Mouse (Mus musculus) heart, postnatal 10 days (tissue): ENCODE measurements around the gene Gm20388. TPM values are rescaled to one million over a fixed set of nuclear protein-coding genes. Genes with fewer than 3 reads are reported as not detected.

Experiments used
- DNase-seq, 2 experiments: peaks; one replicate each; pipeline ENCODE4 v3.0.0; 2021
- intact Hi-C: fragments of 180-260 bp; cut with DNase I; formaldehyde crosslinking; loops from one replicate; pipeline ENCODE4 v1.15.1; 2025
- total RNA-seq, 2 experiments: library from RNA; stranded (reverse); gene quantifications; 2 replicates each; pipeline ENCODE4 v1.2.3; 2021

Gene Gm20388
- total RNA-seq, 2 experiments from 2014 or later: 2.0 to 2.2 TPM

DNA sequence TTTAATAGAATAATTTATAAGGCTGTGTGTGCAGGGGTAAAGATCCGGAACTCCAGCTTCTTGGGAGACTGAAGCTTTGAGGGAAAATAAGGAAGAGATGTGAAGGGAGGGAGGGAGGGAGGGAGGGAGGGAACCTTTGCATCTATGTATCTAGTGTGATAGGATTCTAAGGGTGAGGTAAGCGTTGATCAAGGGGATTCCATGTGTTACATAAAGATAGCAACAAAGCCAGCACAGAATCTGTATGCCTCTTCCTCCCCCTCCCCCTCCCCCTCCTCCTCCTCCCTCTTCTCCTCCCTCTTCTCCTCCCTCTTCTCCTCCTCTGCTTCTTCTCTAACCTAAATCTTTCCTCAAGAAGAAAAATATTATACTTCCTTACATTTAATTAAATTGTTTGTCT lies 3436.7 kb downstream of the Gm20388 start:
- DNase-seq: no peak
- intact Hi-C loops: no loop called here

DNA sequence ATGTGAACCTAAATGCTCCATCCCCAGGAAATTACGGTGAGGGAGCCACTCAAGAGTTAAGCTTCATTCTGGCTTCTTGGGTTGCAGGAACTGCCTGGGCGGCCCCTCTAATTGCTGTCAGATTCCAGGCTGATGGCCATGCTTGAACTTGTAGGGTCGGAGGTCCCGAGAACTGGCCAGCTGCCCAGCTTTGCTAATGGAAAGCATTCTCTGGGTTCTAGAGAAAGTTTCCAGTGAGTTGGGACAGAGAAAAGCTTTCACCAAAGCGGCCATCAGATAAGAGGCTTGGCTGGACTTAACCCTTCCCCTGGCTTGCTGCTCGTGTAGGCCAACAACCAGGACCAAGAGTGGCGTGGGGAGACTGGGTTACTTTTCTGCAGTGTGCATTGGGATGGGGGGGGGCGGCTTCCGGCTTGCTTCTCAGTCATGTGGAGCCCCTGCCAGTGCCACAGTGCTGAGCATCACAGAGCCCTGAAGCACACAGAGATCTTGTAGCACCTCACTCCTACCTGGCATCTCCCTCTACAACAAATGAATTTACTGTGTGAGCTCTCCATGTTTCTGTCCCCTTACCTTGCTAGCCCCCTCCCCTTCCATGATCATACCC lies 3437.7 kb downstream of the Gm20388 start:
- intact Hi-C loops: no loop called here

DNA sequence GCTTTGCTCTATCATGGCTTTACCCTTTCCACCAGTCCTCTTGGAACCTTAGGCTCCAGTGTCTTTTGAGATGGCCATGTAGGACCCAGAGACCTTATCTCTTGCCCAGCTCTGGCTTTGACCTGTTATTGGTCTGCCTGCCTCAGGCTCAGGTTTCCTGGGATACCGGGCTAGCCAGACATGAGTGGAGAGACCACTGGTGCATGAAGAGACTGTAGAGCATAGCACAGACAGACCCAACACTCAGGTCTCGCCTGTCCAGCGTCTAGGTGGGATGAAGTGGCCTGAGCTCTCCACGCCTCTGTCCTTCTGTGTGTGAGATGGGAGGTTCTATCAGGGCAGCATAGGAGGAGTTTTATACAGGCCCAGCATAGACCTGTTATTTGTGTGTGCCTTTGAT lies 3438.4 kb downstream of the Gm20388 start:
- DNase-seq: no peak
- intact Hi-C loops: no loop called here

More for the DNA sequence above, 3437.7 kb downstream of the Gm20388 start:
- peak; percentile 77 to 81 for DNase-seq

DNA sequence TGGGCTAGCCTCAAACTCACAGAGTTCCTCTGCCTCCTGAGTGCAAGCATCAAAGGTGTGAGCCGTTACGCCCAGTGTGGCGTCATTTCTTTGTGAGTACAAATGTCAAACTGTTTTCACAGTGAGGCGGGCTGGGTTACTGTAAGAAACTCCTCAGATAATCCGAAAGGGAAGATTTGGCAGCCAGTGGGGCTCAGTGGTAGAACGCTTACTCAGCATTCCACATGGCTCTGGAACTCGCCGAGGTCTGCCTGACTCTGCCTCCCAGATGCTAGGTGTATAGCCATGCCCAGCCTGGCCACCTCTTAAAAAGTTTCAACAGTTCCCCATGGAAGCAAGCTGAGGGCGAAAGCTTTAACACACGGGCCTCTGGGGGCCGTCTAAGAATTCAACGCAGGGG lies 3441.5 kb downstream of the Gm20388 start:
- DNase-seq: no peak
- intact Hi-C loops: no loop called here

DNA sequence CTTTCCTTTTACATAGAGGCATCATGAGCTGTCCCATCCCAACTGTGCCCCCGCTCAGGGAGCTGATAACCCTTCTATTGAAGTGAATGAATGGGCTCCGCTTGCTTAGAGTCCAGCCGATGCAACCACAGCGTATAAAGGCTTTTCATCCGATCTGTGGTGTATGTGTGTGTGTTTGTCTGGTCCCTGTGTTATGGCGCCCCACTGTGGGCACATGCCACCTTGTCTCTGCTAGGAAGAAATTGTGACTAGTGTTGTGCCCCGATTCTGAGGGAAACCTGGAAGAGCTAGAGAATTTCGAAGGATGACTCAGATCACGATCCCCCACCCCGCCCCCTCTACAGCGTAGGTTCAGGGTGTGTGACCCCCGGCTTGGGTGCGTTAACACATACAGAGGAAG lies 3442.1 kb downstream of the Gm20388 start:
- intact Hi-C loops: no loop called here
- peak; percentile 36 to 41 for DNase-seq

DNA sequence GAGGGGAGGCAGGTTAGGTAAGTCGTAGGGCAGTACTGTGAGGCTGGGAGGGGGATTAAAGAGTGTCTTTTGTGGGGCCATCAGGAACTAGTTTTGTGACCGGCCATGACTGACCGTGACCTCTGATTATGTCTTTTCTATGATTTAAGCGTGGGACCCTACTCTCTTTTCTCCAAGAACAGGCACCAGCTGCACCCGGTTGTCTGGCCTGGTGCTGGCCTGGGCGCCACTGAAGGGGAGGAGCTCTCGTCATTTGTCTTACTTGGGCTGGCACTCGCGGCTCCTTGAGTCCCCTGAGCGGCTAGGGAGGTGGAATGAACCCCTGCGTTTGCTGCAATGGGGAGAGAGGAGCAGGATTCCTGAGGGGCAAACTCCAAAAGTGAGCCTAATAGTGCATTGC lies 3442.6 kb downstream of the Gm20388 start:
- intact Hi-C loops: no loop called here
- DNase-seq: no peak

DNA sequence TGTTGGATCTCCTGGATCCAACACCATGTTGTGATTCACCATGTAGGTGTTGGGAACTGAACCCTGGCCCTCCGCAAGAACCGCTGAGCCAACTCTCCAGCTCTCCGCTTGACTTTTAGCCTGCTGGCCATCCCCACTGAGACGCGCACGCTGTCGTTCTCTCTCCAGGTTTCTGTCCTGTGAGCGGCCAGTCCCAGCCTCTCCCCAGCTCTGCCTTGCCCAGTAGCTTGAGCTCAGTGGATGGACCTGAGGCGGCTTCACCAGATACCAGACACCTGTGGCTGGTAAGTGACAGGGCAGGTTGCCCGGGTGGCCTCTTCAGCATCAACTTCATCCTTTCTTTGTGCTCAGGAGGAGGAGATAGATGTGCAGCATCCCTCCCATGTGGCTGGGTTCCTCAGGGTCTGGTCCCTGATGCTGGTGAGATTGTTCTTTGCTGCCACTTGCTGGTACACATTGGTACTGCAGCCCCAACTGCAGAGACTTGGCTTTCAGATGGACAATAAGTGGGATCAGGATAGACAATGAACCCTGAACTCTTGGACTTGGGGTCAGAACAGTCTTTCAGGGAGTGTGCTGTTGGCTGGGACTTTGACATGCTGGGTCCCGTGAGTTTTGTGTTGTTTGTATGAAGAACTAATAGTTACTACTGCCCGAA lies 3450.6 kb downstream of the Gm20388 start:
- DNase-seq: peak; percentile 77 to 89
- intact Hi-C loops: loop anchor here (1.0 kb wide), 1 partner anchor 42 kb away; no protein-coding TSS in a partner anchor

DNA sequence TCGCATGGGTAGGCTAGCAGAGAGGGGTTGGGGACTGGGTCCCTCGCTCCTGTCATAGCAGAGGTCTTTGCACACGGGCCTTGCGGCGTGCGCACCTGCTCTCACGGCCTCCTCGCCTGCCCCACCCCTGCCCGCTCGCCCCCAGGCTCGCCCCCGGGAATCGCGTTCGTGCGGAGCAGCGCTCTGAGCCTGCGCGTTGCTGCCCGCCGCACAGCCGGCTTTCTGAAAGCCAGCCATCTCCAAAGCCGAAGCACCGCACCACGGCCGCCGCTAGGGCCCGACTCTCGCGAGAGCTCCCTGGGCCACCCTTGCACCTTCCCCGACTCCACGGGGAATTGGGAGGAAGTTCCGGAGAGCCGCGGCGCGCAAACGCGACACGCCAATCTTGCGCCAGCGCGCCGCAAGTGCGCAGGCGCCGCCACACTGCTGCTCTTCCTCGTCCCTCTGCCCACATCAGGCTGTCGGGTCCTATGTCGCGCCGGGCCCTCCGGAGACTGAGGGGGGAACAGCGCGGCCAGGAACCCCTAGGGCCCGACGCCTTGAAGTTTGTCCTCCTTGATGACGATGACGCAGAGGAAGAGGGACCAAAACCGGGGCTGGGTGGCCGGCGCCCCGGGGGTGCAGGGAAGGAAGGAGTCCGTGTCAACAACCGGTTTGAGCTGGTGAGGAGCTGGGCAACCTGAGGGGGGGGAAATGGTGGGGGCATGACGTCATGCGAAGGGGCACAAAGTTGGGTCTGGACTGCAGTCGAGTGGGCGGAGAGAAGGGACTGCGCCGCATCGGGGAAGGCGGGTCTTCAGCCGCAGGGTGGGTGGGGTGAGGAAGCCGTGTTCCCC lies 3463.0 kb downstream of the Gm20388 start, which contains the start of gene Tcf25:
Tcf25 (plus strand) TSS at position 351 of the 836 bp plus-strand sequence.
- intact Hi-C loops: loop anchor here (2.0 kb wide), 1 partner anchor 69 kb away; no protein-coding TSS in a partner anchor

DNA sequence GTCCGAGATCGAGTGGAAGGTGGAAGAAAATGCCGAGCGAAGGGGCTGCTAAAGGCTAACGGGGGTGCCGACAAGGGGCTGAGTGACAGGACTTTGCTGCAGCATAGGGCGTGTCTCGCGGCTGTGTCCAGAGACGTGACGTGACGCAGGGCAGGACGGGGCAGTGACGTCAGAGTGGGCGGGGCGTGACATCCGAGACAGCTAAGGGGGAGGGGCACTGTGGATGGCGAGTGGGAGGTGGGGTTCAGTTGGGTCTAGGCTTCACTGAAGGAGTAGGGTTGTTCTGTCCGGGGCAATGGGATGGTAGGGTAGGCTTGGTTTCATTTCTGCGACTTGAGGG lies 3463.6 kb downstream of the Gm20388 start:
- peak; percentile 95 to 97 for DNase-seq
- intact Hi-C loops: loop anchor here (2.0 kb wide), 1 partner anchor 69 kb away; no protein-coding TSS in a partner anchor

More for the DNA sequence above, 3463.0 kb downstream of the Gm20388 start, which contains the start of gene Tcf25:
- DNase-seq: peak; percentile 97

DNA sequence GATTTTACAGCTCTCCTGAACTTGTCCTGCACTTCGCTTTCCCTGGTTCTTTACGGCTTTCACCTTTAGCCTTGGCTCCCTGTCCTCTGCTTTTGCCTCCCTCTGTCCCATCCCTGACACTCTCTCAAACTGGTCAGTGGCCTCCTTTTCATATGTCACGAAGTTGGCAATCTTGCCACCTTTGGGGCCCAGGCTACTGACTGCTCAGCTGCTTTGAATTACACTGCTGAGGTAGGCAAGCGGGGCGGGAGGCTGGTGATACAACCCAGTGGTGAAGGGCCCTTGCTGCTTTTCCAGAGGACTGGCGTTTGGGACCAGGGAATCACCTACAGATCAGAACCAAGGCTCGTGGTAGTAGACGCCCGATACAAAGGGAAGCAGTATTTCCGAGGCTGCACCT lies 3465.1 kb downstream of the Gm20388 start:
- intact Hi-C loops: loop anchor here (2.0 kb wide), 1 partner anchor 67 kb away; no protein-coding TSS in a partner anchor
- no peak for DNase-seq

DNA sequence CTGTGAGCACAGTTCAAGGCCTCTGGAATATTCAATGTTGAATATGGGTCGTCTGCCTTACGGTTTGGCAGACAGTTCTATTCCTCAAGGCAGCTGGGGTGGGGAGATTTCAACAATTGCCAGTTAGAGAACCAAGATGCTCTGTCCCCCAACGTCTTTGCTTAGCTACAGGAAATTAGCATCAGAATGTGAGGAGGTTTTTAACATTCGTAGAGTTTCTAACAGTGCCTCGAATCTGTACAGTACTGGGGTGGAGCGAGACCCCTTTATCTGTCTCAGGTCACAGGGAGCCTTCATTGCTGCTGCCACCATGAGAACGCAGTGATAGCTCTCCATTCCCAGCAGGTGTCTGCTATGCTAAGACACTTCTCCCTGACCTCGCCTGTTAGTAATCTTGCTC lies 3465.5 kb downstream of the Gm20388 start:
- intact Hi-C loops: no loop called here
- no peak for DNase-seq

DNA sequence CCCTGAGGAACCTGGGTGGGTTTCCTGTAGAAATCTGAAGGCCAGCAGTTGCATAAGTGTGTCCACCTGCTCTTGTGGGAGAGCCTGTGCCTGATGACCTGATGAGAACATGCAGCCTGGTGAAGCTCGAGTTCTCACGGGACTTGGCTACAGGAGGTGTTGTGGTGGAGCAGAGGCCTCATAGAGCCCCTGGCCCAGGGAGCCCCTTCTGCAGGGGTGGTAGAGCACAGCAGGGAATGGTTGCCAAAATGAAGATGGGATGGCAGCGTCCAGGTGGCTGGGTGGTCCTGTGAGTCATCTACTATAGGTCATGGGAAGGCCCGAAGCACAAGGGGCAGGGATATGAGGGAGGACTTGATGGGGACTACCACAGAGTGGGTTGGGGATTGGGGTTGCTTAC lies 3471.1 kb downstream of the Gm20388 start:
- intact Hi-C loops: no loop called here
- no peak for DNase-seq

DNA sequence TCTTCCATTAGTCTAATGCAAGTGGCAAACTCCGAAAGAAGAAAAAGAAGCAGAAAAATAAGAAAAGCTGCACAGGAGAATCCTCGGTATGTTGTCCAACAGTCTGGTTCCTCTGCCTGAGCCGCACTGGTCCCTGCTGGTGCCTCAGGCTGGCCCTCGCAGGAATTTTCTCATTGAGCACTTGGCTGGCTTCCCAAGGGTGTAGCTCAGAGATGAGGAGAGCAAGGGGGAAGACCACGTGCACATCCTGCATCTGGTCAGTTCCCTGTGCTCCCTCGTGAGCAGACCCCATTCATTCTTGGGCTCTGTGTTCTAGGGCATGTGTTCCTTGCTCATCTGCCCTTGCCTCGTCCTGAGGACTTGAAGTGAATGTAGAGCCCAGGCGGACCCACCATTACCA lies 3471.9 kb downstream of the Gm20388 start:
- intact Hi-C loops: no loop called here
- DNase-seq: no peak

DNA sequence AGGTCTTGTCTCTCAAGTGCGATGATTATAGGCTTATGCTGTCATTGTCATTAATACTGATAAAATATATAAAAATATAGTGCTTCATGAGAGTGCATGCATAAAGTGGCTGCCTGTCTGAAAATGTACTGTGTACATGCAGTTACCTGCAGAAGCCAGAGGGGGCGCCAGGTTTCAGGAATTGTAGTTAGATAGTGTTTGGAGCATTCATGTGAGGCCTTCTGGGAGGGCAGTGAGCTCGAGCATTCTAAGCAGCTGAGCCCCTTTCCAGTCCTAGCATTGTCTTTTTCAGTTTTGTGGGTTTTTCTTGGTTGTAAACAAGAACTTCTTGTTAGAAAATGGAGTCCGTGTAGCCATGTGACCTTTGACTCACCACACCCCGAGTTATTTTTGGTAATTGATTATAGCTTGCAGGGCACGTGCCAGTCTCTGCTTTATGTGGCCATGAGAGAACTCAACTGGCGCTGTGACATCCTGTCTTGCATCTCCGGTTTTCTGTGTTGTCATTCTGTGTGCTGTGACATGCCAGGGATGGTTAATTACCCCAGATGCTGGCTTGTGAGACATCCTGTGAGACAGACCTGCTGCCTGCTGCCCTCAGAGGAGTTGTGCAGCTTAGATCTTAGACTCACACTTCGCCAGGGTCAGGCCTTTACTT lies 3474.4 kb downstream of the Gm20388 start:
- peak in 1 of 2 experiments; percentile 55 for DNase-seq
- intact Hi-C loops: no loop called here

DNA sequence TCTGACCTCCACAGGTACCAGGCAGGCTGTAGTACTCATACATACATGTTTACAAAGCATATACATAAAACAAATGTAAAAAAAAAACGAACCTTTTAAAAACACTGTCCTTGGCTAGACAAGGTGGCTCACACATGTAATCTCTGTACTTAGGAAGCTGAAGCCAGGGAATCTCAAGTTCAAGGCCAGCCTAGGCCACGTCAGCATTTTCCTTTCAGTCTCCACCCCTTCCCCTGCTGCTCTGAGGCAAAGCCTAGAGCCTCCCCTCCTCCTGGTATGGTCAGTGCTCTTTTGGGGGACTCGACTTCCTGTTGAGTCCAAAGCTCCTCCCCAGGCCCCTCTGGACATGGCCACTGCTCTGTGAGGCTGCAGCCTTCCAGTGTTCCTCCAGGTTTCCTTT lies 3476.4 kb downstream of the Gm20388 start:
- DNase-seq: no peak
- intact Hi-C loops: no loop called here

DNA sequence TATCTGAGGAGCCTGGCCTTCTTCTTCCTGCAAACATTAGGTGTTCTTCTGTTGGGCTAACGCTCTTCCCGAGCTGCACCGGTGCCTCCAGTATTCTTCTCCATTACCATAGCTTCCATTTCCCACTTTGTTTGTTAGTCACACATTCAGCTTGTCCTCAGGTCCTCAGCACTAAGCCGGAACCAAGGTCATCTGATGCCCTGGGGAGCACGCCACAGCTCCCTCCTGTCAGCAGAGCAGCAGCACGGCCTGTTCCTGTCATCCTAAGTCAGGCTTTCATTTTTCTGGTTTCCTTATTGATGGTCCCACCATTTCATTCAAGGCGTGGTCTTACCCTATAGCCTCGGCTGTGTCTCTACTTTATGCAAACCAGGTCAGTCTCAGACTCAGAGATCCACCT lies 3477.2 kb downstream of the Gm20388 start:
- intact Hi-C loops: no loop called here
- DNase-seq: no peak

DNA sequence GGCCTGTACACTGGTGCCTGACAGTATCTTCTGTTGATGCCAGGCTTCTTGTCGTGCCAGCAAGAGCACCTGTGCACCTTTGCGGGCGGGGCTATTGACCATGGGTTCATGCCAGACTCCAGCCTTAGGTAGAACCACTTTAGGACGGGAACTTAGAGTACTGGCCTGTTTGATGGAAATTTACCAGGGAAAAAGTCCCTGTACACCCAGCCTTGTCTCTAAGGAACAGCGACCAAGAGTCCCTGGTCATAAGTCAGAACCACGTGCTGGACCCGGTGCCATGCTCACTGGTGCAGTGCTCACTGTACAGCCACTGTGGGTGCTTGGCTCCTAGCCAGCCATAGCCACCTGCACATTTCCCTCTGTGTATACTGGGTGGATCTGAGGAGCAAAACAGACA lies 3478.4 kb downstream of the Gm20388 start:
- intact Hi-C loops: no loop called here

DNA sequence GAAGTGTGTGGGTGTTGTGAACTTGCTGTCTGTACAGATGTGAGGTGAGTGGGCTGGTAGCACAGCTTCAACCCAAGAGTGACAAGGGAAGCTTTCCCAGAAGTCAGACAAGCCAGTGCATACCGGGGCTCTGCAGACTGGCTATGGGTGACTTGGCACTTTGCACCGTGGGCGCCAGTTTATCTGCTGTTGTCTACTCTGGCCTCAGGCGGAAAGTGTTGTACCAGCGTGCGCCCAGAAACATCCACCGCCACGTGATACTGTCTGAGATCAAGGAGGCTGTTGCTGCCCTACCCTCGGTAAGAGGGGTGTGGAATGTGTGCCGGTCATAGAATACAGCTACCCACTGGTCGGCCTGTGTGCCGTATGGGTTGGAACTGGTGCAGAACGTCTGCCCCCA lies 3487.7 kb downstream of the Gm20388 start:
- intact Hi-C loops: no loop called here
- peak in 1 of 2 experiments; percentile 35 for DNase-seq

More for the DNA sequence above, 3478.4 kb downstream of the Gm20388 start:
- no peak for DNase-seq

DNA sequence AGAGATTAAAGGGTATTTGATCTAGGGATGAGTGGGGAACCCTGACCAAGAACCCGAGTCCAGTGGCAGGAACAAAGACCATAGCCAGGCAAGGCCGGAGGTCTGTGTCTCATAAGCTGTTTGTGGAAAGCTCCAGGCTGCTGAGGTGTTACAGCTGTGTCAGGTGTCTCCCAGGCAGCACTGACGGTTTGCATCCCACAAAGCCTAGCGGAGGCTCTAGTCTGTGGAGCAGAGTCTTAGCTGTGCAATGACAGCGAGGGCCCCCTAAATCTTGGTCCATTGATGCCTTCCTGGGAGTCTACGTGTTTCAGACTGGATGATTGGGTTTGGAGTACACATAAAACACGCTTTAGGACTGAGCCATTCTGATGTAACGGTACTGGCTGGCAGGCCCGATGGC lies 3491.3 kb downstream of the Gm20388 start:
- no peak for DNase-seq
- intact Hi-C loops: no loop called here

DNA sequence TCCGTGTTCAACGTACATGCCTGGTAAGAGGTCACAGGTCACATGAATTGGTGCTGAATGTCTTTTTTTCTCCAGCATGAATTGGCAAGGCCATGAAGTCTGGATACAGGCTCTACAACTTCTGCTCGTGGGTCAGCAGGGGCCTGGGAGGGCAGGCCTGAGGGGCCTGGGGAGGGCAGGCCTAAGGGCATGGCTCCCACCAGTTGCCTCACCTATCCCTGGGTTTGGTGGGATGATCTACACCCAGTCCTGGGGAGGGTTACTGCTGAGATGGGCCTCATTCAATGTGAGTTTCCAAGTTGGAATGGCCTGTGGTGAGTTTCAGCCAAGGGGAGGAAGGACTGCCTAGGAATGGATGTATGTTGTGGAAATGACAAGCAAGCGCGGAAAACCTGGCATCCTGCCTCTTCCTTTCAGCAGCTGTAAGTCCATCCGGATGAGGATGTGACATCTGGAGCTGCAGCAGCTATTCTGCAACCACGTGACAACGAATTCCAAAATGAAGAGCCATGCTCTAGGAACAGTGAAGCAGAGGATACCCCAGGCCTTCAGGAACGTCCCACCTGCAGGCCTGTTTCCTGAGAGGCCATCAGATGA lies 3492.2 kb downstream of the Gm20388 start:
- peak; percentile 61 to 64 for DNase-seq

More for the DNA sequence above, 3492.2 kb downstream of the Gm20388 start:
- intact Hi-C loops: no loop called here
